Mouse (Mus musculus) limb, embryonic 14.5 days (tissue): ENCODE data around the gene Slc25a45. TPM values are rescaled to one million over a fixed set of nuclear protein-coding genes. Genes with fewer than 3 reads are reported as not detected.
A peak's percentile ranks its signal among the peaks of the same experiment; 100 is the strongest.

Source experiments
- ATAC-seq: fragments of 200-750 bp; cut with Nextera tagmentation; 2 replicates; pipeline ENCODE4 v1.8.0; 2017; ENCODE audit warnings: low read depth, moderate number of reproducible peaks, moderate TSS enrichment; ENCODE audit not compliant: low FRiP score
- DNase-seq: peaks from one replicate; pipeline ENCODE4 v3.0.0-alpha.2; 2015; ENCODE audit warnings: low spot score
- H3K27ac ChIP-seq: fragments of 300-500 bp; sonication (generic); replicated peaks from 2 replicates; pipeline ENCODE4 v1.5.1; 2014; ENCODE audit warnings: low read depth, mild to moderate bottlenecking, low read length, moderate library complexity, mixed read lengths
- H3K27me3 ChIP-seq: fragments of 300-500 bp; sonication (generic); 2 replicates; pipeline ENCODE4 v1.6.1; 2014; ENCODE audit warnings: low read length, mixed read lengths; ENCODE audit not compliant: control insufficient read depth, insufficient read depth
- H3K36me3 ChIP-seq: fragments of 300-500 bp; sonication (generic); 2 replicates; pipeline ENCODE4 v1.6.1; 2014; ENCODE audit warnings: mild to moderate bottlenecking, low read length, moderate library complexity, mixed read lengths; ENCODE audit not compliant: control insufficient read depth, insufficient read depth
- H3K4me1 ChIP-seq: fragments of 300-500 bp; sonication (generic); 2 replicates; pipeline ENCODE4 v1.6.1; 2014; ENCODE audit warnings: antibody characterized with exemption, low read length, mixed read lengths; ENCODE audit not compliant: control insufficient read depth, insufficient read depth
- H3K4me2 ChIP-seq: fragments of 300-500 bp; sonication (generic); replicated peaks from 2 replicates; pipeline ENCODE4 v1.6.1; 2014; ENCODE audit warnings: low read depth, mild to moderate bottlenecking, low read length, moderate library complexity; ENCODE audit not compliant: severe bottlenecking
- H3K4me3 ChIP-seq: fragments of 300-500 bp; sonication (generic); replicated peaks from 2 replicates; pipeline ENCODE4 v1.5.1; 2014; ENCODE audit warnings: low read length
- H3K9ac ChIP-seq: fragments of 300-500 bp; sonication (generic); 2 replicates; pipeline ENCODE4 v1.6.1; 2014; ENCODE audit warnings: mild to moderate bottlenecking, low read depth, low read length, moderate library complexity; ENCODE audit not compliant: severe bottlenecking
- H3K9me3 ChIP-seq: fragments of 300-500 bp; sonication (generic); 2 replicates; pipeline ENCODE4 v1.6.1; 2016; ENCODE audit warnings: low read length; ENCODE audit not compliant: control insufficient read depth
- POLR2A ChIP-seq: fragments of 200-500 bp; IDR thresholded peaks from 2 replicates; pipeline ENCODE4 v1.8.0; 2012; ENCODE audit warnings: inconsistent platforms, mild to moderate bottlenecking, moderate library complexity, borderline replicate concordance; ENCODE audit not compliant: insufficient read depth, insufficient read length; ENCODE audit errors: extremely low read depth
- WGBS: fragments of 180-500 bp; shearing (Covaris S2); extraction: QIAGEN DNeasy Blood & Tissue Kit; methylation state at CpG from one replicate; pipeline ENCODE4 v1.1.7; 2014; 5-methylcytosine and 5-hydroxymethylcytosine counted together
- polyA plus RNA-seq, 2 experiments: library from polyadenylated mRNA; depleted of rRNA in 1 of 2; stranded (reverse) in 1 of 2; unstranded in 1 of 2; fragments of >200 nt; fragmentation: Nextera tagmentation in 1 of 2; extraction: Ambion mirVana in 1 of 2; gene quantifications; 2 replicates each; pipeline versions ENCODE4 v1.2.1 to v1.2.3; 2012 to 2014

Slc25a45 gene
- polyA plus RNA-seq, 2 experiments = 3.0 to 6.2 TPM

- no peaks in the 10 kb centered on the region for H3K4me1 ChIP-seq
- H3K36me3 ChIP-seq = peaks cover 89% of the 10 kb centered on the region
- H3K27ac ChIP-seq = no peak overlapping the region
- TF ChIP-seq POLR2A = no peak
- H3K9ac ChIP-seq = no peak overlapping the region
- H3K27me3 ChIP-seq = no peaks in the 10 kb centered on the region
- DNase-seq (no peak), ATAC-seq (no peak)
- H3K9me3 ChIP-seq = no peaks in the 10 kb centered on the region
- no peak overlapping the region for H3K4me3 ChIP-seq
- no peak overlapping the region for H3K4me2 ChIP-seq
- WGBS = 88% methylated on average over 19 of the region's 20 CpGs
Observed at GRCm38 (mm10) chr19:5864710-5865398, 12.8 kb upstream of the Slc25a45 start.

DNA sequence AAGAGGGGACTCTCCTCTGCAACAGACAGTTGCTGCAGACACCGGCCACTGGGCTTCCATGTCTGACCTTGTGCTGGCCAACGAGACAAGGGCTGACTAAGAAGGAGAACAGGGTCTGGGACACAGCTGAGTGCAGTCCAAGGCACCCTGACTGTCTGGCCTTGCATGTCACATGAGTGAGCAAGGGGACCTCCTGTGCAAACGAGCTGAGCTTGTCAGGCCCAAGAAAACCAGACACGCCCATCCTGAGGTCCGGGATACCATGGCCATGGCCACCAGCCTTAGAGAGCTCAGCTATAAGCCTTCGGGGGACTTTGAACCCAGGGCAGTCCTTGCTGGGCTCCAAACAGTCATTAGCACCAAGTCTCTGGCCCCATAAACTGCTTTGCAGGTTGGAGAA lies 9.5 kb upstream of the Slc25a45 start:
- H3K4me2 ChIP-seq = no peak overlapping the region
- H3K27ac ChIP-seq = no peak overlapping the region
- DNase-seq = no peak
- WGBS = 84% methylated on average over 6 of the region's 6 CpGs
- TF ChIP-seq POLR2A = no peak
- H3K27me3 ChIP-seq = no peaks in the 10 kb centered on the region
- H3K4me1 ChIP-seq = peaks cover 14% of the 10 kb centered on the region
- H3K9me3 ChIP-seq = no peaks in the 10 kb centered on the region
- H3K9ac ChIP-seq = no peak overlapping the region
- H3K36me3 ChIP-seq = peaks cover 74% of the 10 kb centered on the region
- no peak overlapping the region for H3K4me3 ChIP-seq
- no peak for ATAC-seq

DNA sequence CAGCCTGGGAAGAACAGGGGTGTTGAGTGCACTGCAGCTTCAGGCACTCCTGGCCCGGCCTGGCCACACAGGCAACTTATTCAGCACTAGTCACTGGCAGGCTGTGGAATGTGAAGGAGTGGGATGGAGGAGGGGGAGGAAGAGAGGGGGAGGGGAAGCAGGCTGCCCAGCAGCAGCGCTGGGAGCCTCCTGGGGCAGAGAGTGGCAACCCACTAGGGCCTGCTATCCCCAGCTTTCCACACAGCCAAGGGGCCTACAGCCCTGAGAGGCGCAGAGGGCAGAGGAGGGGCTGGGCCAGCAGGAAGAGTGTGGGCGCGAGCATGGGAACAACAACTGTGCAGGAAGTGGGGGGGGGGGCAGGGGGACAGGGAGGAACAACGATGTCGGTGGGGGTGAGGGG lies 6.3 kb upstream of the Slc25a45 start:
- WGBS = 9% methylated on average over 6 of the region's 7 CpGs
- H3K4me3 ChIP-seq = 0 out of 2 replicates have a peak overlapping the region, but pooled peaks have one; percentile 7
- no peaks in the 10 kb centered on the region for H3K9me3 ChIP-seq
- peaks cover 45% of the 10 kb centered on the region for H3K36me3 ChIP-seq
- TF ChIP-seq POLR2A = 0 out of 2 replicates have a peak, but pooled peaks have one; percentile 10
- peaks cover 26% of the 10 kb centered on the region for H3K4me1 ChIP-seq
- DNase-seq (no peak), ATAC-seq (peak; percentile 58)
- H3K9ac ChIP-seq = peak overlapping the region; percentile 46
- peak overlapping the region; percentile 29 for H3K4me2 ChIP-seq
- peak overlapping the region; percentile 70 for H3K27ac ChIP-seq
- no peaks in the 10 kb centered on the region for H3K27me3 ChIP-seq

DNA sequence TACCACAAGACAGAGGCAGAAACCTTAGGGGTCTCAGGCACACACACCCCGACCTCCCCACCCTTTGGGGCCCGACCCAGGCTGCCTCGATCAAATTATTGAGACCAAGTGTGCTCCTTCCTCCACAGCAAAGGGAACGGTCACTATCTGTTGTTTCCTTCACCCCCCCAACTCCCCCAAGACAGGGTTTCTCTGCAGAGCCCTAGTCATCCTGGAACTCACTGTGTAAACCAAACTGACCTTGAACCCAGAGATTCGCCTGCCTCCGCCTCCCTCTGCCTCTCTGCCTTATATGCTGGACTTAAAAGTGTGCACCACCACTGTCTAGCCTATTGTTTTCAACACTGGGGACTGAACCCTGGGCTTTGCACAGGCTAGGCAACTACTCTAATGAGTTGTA lies 5.9 kb upstream of the Slc25a45 start:
- peaks cover 44% of the 10 kb centered on the region for H3K36me3 ChIP-seq
- no peak for ATAC-seq
- no peak overlapping the region for H3K4me3 ChIP-seq
- no peak for TF ChIP-seq POLR2A
- no peaks in the 10 kb centered on the region for H3K27me3 ChIP-seq
- no peaks in the 10 kb centered on the region for H3K9me3 ChIP-seq
- peak overlapping the region; percentile 46 for H3K9ac ChIP-seq
- DNase-seq = no peak
- peaks cover 26% of the 10 kb centered on the region for H3K4me1 ChIP-seq
- H3K4me2 ChIP-seq = peak overlapping the region; percentile 29
- H3K27ac ChIP-seq = peak overlapping the region; percentile 70
- 53% methylated on average over 5 of the region's 6 CpGs for WGBS

- no peak for DNase-seq
- no peak overlapping the region for H3K27ac ChIP-seq
- no peaks in the 10 kb centered on the region for H3K9me3 ChIP-seq
- no peak for ATAC-seq
- H3K27me3 ChIP-seq = no peaks in the 10 kb centered on the region
- TF ChIP-seq POLR2A = no peak
- H3K9ac ChIP-seq = no peak overlapping the region
- WGBS = 90% methylated on average over 4 of the region's 4 CpGs
- no peak overlapping the region for H3K4me2 ChIP-seq
- H3K4me1 ChIP-seq = peaks cover 26% of the 10 kb centered on the region
- H3K4me3 ChIP-seq = no peak overlapping the region
- peaks cover 37% of the 10 kb centered on the region for H3K36me3 ChIP-seq
Observed at GRCm38 (mm10) chr19:5872528-5872927, 5.1 kb upstream of the Slc25a45 start.
